Mouse (Mus musculus) embryo, embryonic 11 days (tissue): ENCODE data around the gene Wipi1.

Experiments used
- DNase-seq: peaks from one replicate; pipeline ENCODE4 v3.0.0-alpha.2; 2015

The Wipi1 gene

DNA sequence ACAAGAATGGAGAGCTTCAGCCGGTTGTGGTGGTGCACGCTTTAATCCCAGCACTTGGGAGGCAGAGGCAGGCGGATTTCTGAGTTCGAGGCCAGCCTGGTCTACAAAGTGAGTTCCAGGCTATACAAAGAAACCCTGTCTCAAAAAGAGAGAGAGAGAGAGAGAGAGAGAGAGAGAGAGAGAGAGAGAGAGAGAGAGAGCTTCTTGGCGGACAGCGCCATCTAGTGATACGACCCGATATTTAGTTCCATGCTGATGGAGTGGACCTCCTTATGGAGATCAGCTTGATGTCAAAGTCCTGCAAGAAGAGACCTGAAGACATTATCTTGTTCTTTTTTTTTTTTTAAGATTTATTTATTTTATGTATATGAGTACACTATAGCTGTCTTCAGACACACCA, 7.3 kb upstream of the Wipi1 start:
- DNase-seq = peak; percentile 56

DNA sequence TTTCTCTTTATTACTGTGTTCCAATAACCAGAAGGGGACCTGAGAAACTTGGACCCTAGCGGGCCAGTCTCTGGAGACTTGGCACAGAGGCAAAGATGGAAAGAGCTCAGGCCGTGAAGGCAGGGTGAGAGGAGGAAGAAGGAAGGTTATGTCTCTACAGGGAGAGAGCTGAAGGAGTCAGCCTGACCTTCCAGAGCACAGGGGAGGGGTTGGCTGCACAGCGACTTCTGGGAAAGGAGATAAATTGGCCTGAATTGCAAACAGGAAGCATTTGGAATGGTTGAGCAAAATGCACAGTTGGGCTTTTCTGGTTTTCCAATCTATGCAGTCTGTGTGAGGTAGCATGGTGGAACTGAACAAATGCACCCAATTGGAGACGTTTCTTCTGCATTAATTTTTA, 5.0 kb upstream of the Wipi1 start:
- no peak for DNase-seq

DNA sequence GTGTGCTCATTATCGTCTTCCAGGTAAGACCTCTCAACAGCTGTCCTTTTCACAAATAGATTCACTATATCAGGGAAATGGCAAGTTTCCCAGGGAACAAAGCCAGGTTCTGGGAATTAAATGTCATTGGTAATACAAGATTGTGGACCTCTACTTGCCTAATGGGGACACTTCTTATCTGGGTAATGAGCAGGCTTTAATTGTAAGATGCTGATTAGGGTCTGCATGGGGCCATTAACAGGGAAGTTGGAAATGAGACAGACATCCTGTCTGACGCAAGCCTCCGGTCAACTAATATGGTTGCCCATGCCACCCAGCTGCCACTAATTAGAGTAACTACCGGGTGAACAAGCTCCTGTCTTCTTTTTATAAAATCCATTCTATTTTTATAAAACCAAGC, 4.6 kb upstream of the Wipi1 start:
- no peak for DNase-seq

DNA sequence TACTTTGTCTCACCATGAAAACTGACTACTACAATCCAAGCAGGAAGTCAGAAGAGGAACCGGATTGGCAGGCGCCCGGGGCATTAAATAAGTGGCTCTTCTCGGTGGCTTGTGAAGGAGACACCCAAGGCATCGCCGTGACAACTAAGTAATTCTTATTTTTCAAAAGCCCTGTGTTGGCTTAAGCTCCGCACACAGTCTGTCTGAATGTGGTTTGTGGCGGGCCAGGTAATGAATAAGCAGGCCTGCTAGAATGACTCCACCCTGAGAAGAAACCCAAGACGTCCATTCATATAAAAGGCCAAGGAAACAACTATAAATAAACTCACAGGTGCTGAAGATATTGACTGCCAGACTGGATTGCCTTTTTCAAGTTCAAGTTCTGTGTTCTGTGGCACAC, 3.5 kb upstream of the Wipi1 start:
- no peak for DNase-seq

DNA sequence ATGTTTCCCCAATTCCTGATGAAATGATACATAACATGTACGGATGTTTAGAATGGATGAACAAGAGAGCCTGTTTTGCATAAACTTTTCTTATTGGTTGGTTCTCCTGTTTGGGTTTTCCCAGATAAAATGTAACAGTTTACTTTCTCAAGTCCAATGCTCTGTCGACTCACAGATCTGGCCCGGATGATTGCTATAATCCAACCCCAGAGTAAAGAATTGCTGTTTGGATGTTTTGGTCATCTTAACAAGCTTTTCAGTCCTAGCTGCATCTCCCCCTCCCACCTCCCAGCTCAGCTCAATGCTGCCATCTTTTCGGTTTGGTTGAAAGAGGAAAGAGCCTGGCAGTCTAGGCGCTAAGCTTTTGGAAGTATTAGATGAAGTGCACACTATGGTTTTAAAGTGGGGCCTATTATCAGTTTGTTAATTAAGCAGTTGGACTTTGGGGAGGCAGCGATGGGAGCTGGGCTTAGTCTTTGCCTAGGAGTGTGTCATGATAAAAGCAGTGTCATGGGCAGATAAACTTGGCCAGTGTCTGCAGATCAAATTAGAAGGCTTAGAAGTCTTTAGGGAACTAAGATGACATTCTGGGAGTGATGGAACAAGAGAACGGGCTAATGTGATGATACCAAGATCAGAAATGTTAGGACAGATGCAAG, 1.2 kb upstream of the Wipi1 start:
- no peak for DNase-seq

DNA sequence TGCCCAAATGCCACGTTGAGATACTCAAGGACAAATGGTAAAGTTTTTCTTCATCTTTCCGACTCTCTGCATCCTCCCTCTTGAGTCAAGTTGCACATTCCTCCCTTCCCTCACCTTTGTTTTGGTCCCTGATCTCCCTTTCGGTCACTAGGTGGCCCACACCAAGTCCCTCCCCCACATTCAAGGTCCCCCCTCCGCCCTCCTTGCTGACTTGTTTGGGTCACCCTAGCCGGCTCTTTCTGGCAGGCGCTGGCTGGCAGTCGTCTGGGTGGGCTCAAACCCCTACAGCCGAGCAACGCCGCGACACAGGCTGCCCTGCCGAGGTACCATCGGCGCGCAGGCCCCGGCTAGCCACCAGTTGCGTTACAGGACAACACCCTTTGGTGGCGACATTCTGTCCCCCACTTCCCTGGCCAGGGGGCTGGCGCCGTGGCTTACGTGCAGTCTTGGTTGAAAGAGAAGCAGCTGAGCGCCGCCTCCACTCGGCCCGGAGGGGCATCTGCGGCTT, 918 bp downstream of the Wipi1 start:
- no peak for DNase-seq

DNA sequence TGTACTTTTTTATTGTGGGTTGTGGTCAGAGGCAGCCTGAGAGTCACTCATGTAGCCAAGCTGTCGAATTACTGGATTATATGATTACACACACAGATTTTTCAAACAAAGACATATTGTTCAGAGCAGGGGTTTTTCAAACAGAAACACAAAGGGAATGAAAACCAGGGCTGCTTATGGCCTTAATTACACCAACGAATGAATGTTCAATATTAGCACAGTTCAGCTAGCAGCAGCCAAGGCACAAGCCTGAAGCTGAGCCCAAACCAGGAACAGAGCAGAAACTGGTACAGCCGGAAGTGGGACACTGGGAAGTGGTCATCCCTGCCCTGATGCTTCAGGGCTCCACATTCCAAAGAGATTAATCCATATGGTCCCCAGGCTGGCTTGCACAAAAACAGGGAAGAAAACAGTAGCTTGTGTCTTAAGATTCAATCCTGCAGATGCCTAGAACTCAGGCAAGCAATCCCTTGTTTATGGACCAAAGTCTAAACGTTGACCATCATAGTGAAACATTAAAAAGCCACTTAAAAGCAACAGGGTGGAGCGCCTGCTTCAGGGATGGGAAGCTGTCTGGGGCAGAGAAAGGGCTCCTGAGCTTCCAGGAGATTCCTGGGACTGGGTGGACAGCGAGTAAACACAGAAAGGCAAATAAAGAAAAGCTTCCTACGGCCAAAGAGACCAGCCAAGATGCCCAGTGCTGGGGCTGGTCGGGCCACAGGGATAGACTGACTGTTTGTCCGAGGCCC, 1.5 kb downstream of the Wipi1 start:
- no peak for DNase-seq

DNA sequence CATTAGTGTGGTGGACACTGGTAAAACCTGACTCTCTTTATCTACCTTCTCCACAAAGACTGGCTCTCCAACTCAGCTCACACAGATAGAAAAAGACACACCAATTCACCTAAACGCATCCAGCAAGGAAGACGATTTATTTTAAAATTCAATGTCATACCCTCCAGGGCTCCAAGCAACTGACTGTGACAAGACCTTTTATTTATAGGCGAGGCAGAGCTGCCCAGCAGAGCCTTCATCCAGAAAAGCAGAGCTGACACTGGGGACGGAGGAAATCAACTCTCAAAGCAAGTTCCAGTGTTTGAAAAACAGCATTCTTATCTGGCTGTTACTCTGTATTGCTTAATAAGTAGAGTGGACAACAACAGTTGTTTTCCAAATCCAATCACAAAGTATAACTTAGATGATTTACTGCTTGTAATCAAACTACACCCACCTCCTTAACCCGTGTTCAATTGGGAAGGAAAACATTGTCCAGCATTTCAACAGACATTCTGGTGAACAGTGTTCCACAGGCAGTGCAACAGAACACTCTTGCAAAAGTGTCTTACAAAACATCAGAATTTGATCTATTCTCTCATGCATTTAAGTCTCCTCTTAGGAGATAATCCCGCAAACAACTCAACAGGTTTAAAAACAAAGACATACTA, 2.7 kb downstream of the Wipi1 start:
- DNase-seq = no peak

DNA sequence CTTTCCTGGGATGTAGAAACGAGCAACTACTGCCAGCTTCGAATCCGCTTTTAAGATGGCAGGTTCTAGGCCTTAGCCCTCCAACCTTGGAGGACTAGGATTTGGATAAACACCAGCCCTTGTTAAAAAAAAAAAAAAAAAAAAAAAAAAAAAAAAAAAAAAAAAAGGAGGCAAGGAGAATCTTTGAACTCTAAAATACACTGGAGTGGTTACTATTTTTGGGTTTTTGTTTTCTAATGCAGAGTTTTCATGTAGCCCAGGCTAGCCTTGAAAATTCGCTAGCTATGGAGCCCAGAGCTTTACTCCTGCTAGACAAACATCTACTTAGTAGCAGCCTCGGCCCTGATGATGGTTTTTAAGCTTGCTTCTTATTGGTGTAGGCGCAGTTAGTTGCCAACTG, 4.2 kb downstream of the Wipi1 start:
- DNase-seq = no peak

DNA sequence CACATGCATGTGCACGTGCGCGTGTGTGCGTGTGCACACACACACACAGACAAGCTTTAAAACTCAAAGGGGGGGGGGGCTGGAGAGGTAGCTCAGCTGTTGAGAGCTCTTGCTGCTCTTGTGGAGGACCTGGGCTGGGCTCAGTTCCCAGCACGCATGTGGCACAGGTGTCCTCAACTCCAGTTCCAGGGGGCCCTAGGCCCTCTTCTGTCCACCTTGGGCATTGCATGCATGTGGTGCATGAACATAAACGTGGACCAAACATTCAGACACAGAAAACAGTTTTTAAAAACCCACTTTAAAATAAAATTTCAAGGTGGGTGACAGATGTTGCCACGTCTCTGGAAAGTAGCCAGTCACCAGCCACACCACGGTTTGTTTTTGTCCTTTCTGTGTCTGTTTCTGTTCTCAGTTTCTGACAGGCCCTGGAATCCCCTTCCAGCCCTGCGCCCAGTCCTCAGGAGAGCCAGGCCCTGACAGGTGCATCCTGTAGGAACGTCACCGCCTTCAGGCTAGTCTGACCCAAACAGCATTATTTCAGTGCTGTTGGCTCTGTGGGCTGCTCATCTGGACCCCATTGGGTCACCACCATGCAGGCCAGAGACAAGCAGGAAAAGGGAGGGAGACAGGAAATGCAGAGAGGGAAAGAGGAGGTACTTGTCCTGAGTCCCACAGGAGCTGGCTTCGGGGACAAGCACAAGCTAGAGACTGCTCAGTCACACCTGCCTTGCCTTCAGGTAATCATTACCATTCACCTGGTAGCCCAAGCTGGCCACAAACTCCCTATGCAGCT, 12.8 kb downstream of the Wipi1 start:
- DNase-seq = no peak

DNA sequence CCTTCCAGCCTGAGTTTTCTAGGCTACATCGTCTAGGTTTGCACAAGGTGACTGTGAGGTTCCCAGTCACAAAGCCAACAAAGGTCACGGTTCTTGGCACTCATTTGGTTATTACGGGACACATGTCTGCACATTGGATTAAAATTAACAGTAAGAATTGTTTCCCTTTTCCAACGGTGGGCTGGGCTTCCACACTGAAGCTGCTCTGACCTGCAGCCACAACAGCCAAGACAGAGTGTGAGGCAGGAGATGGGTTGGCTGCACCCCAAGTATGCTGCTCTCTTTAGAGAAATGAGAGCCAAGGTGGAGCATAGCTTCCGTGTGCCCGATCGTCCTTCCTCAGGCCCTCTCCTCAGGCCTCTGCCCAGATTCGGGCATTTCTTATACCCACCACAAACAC, 17.0 kb downstream of the Wipi1 start:
- no peak for DNase-seq

DNA sequence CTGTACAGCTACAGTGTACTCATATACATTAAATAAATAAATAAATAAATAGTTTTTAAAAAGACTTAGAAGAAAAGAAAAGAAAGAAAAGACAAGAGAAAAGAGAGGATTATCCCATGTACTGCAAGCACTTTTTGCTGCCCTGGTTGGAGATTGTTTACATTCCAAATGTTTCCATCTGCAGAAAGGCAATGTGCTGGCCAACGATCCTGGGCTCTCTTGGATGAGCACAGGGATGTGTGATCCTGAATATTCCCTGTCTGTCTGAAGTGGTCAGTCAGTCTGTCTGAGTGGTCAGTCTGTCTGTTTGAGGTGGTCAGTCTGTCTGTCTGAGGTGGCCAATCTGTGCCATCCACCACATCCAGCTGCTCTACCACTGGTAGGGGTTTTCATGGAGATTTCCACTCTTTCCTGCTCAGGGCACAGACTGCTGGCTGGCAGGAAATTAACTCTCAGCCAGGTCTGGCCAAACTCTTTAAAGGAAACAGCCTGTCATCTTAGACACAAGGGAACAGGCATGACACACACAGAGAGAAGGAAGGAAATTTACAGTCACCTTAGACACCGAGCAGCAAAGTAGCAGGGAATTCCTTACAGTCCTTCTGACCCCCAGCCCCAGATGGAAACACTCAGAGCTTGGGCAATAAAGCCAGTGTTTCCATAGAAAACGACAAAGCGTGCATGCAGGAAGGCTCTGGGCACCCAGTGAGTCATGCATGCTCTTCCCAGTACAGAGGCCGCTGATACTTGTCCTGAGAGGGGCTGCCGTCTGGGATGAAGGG, 18.4 kb downstream of the Wipi1 start:
- DNase-seq = peak; percentile 63

DNA sequence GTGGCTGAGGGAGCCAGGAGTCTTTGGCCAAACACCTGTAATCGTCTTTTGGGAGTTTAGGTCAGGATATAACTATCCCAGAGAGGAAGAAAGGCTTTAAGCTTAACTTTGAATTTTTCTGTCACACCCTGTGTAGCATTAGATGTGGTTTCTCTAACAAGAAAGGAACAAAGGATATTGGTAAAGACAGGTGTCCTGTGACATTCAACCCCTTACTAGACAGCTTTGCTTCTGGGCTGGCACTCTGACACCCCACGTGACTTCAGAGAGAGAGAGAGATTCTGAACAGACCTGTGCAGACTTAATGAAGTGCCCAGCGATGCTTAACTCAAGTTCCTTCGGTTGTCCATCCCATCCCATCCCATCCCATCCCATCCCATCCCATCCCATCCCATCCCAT, 20.3 kb downstream of the Wipi1 start:
- no peak for DNase-seq

DNA sequence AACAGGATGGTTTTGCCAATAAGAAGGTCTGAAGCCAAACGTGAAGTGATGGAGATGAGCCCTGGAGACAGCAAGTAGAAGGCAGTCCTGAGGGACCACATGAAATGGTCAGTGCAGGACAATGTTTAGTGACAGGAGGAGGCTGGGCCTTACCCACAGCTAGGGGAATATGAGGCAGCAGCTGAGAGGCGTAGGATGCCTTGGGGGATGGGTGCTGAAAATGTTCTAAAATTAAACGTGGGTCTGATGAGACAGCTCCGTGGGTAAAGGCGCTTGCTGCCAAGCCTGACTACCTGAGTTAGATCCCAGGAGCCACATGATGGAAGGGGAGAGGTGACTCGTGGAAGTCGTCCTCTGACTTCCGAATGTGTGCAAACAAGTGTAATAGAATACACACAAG, 21.8 kb downstream of the Wipi1 start:
- no peak for DNase-seq

DNA sequence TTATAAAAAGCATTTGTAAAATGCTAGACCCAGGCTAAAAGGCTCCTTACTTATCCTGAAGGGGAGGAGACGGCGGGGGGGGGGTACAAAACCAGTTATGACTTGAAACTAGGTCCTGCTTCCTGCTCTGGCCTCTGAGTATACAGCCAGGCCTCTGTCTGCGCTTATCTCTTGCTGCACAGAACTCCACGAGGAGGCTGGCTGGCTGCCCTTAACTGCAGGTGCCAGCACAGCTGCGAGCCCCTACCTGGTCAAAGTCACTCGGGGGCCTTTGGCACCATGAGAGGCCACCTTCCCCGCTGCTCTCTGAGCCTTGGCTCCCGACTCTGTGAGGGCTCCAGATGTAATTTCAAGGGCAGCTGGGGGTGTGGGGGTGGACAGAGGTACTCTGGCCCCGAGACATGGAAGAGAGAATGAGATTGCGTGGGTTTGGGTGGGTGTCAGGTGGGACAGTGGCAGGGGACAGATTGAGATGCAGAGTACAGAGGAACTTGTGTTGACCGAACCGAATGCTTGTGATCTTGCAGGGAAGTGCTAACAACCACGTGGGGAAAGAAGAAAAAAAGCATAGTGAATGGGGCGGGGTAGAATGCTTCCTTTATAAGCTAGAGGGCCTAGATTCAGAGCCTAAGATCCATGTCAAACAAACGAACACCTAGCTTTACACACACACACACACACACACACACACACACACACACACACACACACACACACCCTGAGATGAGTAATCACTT, 24.0 kb downstream of the Wipi1 start:
- no peak for DNase-seq

DNA sequence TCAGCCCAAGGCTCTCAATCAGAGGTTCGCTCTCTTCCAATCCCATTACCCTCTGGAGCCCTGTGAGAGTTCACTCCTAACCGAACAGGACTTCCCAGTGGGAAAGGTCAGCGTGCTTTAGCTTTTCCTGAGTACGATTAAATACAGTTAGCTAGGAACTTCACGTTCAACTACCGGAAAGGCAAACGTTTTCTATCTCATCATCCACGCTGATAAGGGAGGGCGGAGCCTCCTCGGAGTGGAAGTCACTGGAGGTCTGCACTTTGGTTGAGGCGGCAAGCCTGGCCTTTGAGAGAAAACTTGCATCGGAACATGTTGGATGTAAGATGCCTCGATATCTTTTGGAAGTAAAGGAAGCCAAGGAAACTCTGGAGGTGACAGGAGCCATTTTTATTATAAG, 24.7 kb downstream of the Wipi1 start:
- DNase-seq = no peak

DNA sequence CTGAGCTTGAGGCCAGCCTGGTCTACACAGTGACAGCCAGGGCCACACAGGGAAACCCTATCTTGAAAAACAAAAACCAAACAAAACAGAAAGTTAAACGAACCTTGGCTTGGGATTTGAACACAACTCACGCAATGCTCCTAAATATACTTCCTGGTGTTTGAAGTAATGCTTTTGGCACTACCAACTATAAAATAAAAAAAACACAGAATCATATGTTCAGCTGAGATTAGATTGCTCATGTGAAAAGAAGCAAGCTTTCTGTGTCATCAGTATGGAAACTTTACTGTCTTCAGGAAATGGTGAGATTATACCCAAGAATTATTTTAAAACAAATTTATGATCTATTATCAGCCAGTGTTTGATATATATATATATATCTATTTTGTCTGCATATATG, 25.3 kb downstream of the Wipi1 start:
- DNase-seq = no peak

DNA sequence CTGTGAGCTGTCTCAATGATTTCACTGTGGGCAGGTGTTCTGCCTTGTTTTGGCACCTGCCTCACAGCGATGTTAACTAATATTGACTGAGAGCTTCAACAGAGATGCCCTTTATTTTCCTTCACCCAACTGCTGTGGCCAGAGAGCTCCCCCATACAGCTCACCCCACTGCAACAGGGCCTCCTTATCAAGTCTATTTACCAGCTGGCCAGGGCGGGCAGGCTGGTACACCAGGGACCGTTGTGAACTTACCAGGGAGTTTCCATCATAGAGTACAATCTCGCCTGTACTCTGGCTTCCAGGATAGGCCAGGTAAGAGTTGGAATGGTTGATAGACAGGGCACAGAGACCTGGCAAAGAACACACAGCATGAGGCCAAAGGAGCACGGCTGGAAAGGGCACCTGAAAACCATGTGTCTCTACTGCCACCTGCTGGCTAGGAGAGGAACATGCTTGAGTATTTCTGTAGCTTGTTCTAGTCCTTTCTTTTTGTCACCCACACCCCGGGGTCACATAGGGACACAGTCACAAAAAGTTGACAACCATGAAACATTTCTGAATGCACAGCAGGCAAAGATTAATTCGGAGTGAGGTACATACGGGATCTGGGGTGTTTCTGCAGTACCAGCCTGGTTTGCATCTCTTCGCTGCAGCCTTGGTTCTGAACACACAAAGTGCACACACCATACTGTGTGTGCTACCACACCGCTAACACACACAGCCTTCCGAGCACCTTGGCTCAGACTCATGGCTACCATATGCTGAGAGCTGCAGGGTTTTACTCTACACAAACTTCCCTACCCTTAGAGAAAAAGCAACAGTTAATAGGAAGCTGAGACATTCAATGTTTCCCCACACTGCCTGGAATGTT, 26.7 kb downstream of the Wipi1 start:
- peak; percentile 82 for DNase-seq

DNA sequence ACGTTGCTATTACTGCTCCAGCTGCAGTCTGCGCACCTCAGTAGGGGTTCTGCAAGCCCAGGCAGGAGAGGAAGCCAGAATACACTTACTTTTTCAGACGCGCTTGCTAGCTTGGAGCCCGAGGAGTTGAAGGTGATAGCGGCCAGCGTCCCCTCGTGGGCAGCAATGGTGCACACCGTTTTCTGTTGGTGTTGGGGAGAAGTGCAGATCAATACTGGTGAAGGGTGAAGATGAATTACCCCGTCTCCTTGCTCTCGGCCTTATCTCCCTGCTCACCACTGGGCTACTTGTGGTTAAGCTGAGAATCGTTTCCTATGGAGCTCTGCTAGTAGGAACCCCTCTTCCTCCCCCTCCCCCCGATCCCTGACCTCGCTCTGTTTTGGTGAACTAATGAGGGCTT, 27.8 kb downstream of the Wipi1 start:
- DNase-seq = no peak

DNA sequence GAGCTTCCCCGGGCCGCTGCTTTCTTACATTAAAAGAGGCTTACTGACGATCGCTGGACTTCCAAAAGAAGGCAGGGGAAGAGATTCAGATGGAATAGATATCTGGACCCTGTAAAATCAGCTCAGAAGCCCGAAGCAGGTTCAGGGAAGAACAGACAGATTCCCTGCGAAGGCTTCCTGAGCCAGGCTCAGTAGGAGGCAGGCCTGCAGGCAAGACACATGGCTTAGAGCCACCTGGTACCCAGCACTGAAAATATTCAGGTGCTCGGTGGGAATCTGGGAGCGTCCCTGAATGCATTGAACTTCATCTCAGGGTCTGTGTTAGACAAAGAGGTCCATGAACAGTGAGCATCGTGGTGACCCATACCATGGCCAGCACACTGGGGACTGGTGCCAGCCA, 31.8 kb downstream of the Wipi1 start:
- no peak for DNase-seq

DNA sequence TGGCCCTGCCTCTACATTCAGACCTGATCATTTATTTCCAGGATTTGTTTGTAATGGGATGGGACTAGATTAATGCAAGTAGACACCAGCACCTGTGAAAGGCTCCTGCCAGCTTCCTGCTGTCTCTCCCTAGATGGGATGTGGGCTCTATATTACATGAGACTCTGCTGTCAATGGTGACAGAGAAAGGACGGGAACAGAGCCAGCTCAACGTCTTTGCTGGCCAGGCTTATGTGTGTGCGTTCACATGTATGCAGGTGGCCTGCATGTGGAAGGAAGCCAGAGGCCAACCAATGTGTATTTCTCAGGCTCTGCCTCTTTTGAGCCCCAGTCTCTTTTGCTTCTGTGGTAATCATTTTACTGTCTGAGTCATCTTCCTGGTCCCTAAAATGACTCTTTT, 33.2 kb downstream of the Wipi1 start:
- no peak for DNase-seq
